Mouse (Mus musculus): ENCODE measurements around the gene Rere.

DNA sequence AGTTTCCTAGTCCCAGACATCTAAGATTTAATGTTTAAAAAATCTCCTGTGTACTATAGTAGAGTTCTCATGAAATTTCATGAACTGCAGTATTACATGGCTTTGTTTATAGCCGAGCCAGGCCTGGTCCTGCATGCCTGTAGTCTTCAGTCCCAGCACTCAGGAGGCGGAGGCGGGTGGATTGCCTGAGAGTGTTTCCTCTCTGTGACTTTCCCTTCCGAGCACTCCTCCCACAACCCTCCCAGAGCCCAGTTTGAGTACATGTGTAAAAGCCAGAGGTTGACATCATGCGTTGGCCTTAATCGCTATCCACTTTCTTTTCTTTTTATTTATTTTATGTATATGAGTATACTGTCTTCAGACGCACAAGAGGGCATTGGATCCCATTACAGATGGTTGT is 250.4 kb downstream of the Rere start:
- TF ChIP-seq ZC3H11A (IDR thresholded peaks at IDR 0.05; ENCODE audit: borderline replicate concordance, low read depth, low read length) = no peak
- no peak for TF ChIP-seq ZNF384 (IDR thresholded peaks at IDR 0.05; ENCODE audit: low read depth, low read length)
- TF ChIP-seq CHD2 (IDR thresholded peaks at IDR 0.05; ENCODE audit: low read depth, low read length) = no peak
- TF ChIP-seq MAFK (IDR thresholded peaks at IDR 0.05; ENCODE audit: insufficient read depth, low read depth, low read length) = no peak
- no peak for TF ChIP-seq HCFC1 (IDR thresholded peaks at IDR 0.05; ENCODE audit: borderline replicate concordance, insufficient read depth, low read length)
